Mouse (Mus musculus): ENCODE results near the gene Pdpn.

DNA sequence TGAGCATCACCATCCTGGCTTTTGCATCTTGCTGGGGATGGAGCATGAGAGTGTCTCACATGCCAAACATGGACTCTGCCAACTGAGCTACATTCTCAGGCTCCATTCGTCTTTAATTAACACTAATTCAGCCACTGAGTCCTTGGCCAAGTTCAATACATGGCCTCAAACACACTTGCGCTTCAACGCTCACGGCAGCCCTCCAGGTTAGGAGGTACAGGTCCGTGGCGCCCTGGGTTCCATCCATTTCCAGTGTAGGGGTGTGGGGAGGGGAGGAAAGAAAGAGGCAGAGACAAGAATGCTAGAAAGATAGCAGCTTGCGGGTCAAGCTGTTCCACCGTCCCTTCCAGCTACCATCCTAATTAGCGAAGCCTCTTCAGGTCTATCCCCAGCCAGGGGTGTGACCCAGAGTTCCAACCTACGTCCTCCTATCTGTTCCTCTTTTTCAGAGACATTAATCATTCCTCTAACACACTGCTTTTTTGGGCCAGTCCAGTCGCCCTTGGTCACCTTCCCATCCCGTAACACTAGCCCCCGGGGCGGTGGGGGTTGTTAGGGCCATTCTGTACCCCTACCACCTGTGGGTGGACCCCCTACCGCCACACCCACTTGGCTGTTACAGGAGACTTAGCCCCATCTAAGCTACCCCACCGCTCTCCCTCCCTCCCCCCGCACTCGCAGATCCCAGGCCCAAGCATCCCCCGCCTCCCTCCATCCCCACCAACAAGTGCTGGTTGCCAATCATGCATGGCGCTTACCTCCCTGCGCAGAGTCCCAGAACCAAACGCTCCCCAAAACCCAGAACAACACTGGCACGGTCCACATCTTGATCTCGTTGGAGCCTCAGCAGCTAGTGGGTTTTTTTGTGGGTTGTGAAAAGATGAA, 691 bp downstream of the Pdpn start:
- no peak for TF ChIP-seq GATA1 (IDR thresholded peaks at IDR 0.05; ENCODE audit: borderline replicate concordance, low read length)
- TF ChIP-seq FLI1 (IDR thresholded peaks at IDR 0.05; ENCODE audit: low read length) = no peak
